Mouse (Mus musculus) left cerebral cortex, adult 8-10 months (tissue): Measurements from ENCODE around the gene Olfr821. TPM values are rescaled to one million over a fixed set of nuclear protein-coding genes. Genes with fewer than 3 reads are reported as not detected.
"Not testable (repeated sequence)": the region's sequence is repeated elsewhere in the genome, so short reads cannot be mapped to it uniquely, and the experiment has no call there.

ENCODE experiments used
- DNase-seq, 2 experiments: peaks; one replicate each; pipeline ENCODE4 v3.0.0; 2022; ENCODE audit warnings: low spot score in 2 of 2
- total RNA-seq, 4 experiments: library from RNA; stranded (reverse); gene quantifications; 2 replicates each; pipeline ENCODE4 v1.2.4; 2022

Olfr821 gene
- total RNA-seq = not detected

DNA sequence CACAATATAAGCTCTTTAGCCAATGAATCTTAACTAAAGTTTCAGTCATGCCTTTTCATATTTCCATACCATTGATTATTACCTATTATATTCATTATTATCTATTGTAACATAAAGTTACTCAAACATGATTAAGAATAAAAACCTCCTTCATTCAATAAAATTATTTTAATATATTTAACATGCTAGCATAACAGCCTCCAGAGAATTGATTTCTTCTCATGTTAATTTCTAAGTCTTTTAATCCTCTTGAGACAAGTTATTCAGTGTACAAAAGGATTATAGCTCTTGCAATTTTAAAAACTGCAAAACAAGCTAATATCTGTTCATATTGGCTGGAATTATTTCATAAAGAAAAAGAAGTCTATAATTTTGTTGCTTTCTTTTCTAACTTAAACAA lies at the start of gene Olfr821:
TSS of gene Olfr821 (plus strand) at position 301 of the 400 bp plus-strand sequence.
- no peak for DNase-seq

DNA sequence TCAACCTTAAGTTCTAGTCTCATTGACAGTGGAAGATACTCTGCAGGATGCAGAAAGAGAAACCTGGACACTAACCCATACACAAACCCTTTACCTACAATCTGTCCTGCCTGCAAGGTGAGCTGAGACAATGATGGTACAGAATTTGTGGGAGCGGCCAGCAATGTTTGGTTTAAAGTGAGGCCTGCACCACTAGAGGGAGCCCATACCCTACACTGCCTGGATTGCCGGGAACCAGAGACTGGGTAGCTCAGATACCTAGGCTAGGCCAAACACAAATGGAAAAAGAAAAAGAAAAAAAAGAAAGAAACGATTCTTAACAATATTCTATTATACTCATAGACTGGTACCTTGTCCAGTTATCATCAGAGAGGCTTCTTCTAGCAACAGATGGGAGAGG lies 48.3 kb upstream of the Olfr821 start:
- DNase-seq = not testable (repeated sequence)

DNA sequence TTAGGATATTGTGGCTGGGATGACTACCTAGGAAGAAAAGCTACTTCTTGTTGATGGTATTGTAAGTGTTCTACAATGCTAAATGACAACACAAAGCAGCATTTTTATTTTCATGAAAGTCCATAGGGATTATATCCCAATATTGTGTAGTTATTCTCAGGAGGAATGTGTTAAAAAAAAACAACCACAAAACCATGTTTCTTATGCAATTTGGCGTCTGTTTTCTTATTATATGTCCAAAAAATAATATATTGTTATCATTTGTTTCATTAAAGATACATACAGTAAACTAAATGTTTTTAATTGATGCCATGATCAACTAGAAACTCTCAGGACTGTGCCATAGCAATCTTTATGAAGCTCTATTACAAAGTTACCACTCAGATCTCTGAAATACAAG lies 45.2 kb upstream of the Olfr821 start, which contains the start of gene Gm10310:
TSS of gene Gm10310 (minus strand) at position 101 of the 400 bp plus-strand sequence.
- DNase-seq = not testable (repeated sequence)

DNA sequence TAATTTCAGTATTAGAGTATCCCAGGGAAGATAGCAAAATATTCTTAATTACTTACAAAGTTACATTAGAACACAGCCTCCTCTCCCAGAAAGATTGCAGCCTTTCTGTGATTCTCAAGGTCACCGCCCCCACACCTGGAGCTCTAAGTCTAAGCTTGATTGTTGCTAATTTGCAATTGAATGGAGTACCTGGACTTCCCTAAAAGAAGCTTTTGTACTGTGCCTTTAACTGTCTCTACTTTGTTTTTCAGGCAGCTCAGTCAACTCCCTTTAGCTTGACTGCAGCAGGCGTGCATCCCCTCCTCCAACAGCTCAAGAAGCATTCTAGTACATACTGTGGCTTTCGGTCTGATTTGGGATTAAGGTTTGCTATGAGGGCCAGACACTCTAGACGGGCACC lies 26.0 kb upstream of the Olfr821 start:
- not testable (repeated sequence) for DNase-seq

DNA sequence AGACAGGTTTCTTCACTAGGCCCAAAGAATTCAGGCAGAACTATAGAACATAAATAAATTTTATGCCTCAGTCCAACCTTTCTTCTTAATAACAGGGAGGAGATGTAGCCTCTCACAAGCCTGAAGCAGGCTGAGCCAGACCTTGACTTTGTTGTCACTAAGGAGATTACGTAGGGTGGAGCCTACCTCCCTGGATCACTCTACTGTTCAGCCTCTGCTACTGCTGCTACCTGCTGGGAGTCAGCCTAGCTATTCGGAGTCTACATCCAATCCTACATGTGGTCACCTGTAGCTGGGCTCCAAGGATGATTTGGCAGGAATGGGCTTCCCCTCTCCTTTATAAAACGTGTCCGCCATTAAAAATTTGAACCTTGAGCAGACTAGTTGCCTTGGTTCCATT lies 24.8 kb upstream of the Olfr821 start:
- not testable (repeated sequence) for DNase-seq

DNA sequence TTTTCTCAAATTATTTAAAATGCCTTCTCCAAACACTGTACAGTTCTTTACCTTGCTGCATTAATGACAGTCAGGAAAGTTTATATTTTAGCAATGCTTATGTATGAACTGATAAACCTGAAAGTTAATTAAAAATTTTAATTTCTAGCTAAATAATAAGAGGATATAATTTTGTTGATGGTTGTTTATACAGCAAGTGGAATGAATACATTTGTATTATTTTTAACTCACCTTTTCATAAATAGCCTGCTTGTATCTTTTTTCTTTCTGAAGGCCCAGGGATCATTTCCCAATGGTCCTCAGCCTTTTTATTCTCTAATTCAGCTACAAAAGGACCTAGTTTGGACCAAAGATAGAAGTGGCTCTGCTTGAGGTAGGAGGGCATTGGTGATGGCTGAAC lies 17.8 kb upstream of the Olfr821 start, which contains the start of gene Olfr820:
TSS of gene Olfr820 (plus strand) at position 301 of the 400 bp plus-strand sequence.
- DNase-seq = no peak

DNA sequence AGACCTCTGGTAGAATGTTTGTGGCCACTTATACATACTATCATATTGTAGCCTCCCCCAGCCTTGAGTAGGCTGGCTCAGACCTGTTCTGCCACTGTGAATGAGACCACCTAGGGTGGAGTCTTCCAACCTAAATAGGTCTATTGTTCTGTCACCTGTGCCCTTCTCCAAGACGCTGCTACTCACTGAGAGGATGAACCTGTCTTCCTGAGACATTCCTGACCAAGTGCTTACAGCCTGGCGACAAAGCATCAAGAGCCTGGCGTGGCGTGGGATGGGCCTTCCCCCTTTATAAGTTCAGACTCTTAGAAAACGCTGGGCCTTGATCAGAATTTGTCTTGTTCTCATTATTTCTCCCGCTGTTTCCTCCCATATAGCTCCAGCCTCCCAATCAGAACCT lies 6.9 kb downstream of the Olfr821 start:
- DNase-seq = no peak

DNA sequence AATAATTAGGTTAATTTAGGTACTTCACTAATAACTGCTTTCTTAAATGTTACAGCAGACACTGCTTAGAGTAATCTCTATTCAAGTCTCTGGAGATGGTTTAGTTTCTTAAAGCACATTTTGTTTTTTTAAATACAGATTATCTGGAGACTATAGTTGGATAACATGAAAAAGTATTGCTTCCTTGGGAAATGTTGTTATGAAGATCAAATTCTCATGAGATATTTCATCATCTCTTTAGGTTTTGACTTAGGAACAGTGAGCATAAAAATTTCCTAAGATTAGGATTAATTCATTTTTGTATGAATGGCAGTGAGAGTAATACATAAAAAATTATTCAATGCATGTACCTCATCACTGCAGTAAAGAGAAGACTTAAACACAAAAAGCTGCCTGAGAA lies 40.8 kb downstream of the Olfr821 start, which contains the start of gene Olfr822:
TSS of gene Olfr822 (plus strand) at position 301 of the 400 bp plus-strand sequence.
- no peak for DNase-seq

Other genes with a start within 250 kb of the Olfr821 start
- gene Olfr810, start 235.4 kb upstream of the Olfr821 start, total RNA-seq = not detected
- not detected for gene Olfr811, start 226.0 kb upstream of the Olfr821 start, total RNA-seq
- not detected for gene Olfr812, start 184.3 kb upstream of the Olfr821 start, total RNA-seq
- not detected for gene Olfr813, start 175.0 kb upstream of the Olfr821 start, total RNA-seq
- gene Olfr814, start 150.5 kb upstream of the Olfr821 start, total RNA-seq = not detected
- gene Olfr815, start 124.5 kb upstream of the Olfr821 start, total RNA-seq = not detected
- not detected for gene Olfr816, start 114.8 kb upstream of the Olfr821 start, total RNA-seq
- gene Olfr818, start 81.2 kb upstream of the Olfr821 start, total RNA-seq = not detected
- not detected for gene Olfr819, start 63.1 kb upstream of the Olfr821 start, total RNA-seq
- not detected for gene Olfr247, start 54.2 kb upstream of the Olfr821 start, total RNA-seq
- gene Gm10310, start 45.3 kb upstream of the Olfr821 start, total RNA-seq = not detected
- gene Olfr820, start 17.7 kb upstream of the Olfr821 start, total RNA-seq = not detected
- not detected for gene Olfr822, start 40.9 kb downstream of the Olfr821 start, total RNA-seq
- not detected for gene Olfr823, start 85.0 kb downstream of the Olfr821 start, total RNA-seq
- gene Olfr824, start 99.7 kb downstream of the Olfr821 start, total RNA-seq = not detected
- not detected for gene Olfr825, start 136.4 kb downstream of the Olfr821 start, total RNA-seq
- not detected for gene Olfr826, start 153.8 kb downstream of the Olfr821 start, total RNA-seq
- not detected for gene Olfr827, start 184.1 kb downstream of the Olfr821 start, total RNA-seq
- gene Neurod4, start 249.9 kb downstream of the Olfr821 start, total RNA-seq = under 1 TPM in 3 of 4 experiments, not detected in 1; 0.22 to 0.61 (median 0.39) TPM